Mouse (Mus musculus): ENCODE data around the gene Cd3g. TPM values are rescaled to one million over a fixed set of nuclear protein-coding genes. Genes with fewer than 3 reads are reported as not detected.
A peak's percentile ranks its signal among the peaks of the same experiment; 100 is the strongest.

The Cd3g gene
- not detected in 2 replicates for polyA plus RNA-seq (2012; rRNA removed)

- TF ChIP-seq POLR2A (IDR thresholded peaks at IDR 0.05; ENCODE audit: borderline replicate concordance, insufficient read depth, low read length) (no peak), CTCF (IDR thresholded peaks at IDR 0.05; ENCODE audit: borderline replicate concordance, insufficient read depth, low read depth, low read length) (no peak)
- H3K4me3 ChIP-seq (replicated peaks; ENCODE audit: insufficient read depth, low read depth, low read length), result no peak within 1 kb of the TSS
- WGBS, result 70% methylated on average over 3 of the region's 3 CpGs
- DNase-seq, result no peak
- H3K4me1 ChIP-seq (ENCODE audit: control insufficient read depth, insufficient read depth, low read length), result no peaks in the 10 kb centered on the region
- H3K27ac ChIP-seq (ENCODE audit: insufficient read depth, low read length), result no peak within 1 kb of the TSS
- no peaks in the 10 kb centered on the region; the same call in 1 of the 2 replicates for H3K27me3 ChIP-seq (ENCODE audit: control insufficient read depth, insufficient read depth, low read length)
These were observed at the start of gene Cd3g for GRCm38 (mm10) chr9:44980242-44980641. Cd3g (minus strand) TSS chr9:44980431.

- H3K27me3 ChIP-seq (ENCODE audit: control insufficient read depth, insufficient read depth, low read length), result no peaks in the 10 kb centered on the region; the same call in 1 of the 2 replicates
- DNase-seq, result no peak
- no peak overlapping the region for H3K27ac ChIP-seq (ENCODE audit: insufficient read depth, low read length)
- no peak overlapping the region for H3K4me3 ChIP-seq (replicated peaks; ENCODE audit: insufficient read depth, low read depth, low read length)
- TF ChIP-seq POLR2A (IDR thresholded peaks at IDR 0.05; ENCODE audit: borderline replicate concordance, insufficient read depth, low read length), result no peak
- no peak for TF ChIP-seq CTCF (IDR thresholded peaks at IDR 0.05; ENCODE audit: borderline replicate concordance, insufficient read depth, low read depth, low read length)
- 40% methylated on average over 8 of the region's 8 CpGs for whole genome bisulfite sequencing
- no peaks in the 10 kb centered on the region for H3K4me1 ChIP-seq (ENCODE audit: control insufficient read depth, insufficient read depth, low read length)
These were observed 47.1 kb upstream of the Cd3g start for GRCm38 (mm10) chr9:45027376-45027775.

DNA sequence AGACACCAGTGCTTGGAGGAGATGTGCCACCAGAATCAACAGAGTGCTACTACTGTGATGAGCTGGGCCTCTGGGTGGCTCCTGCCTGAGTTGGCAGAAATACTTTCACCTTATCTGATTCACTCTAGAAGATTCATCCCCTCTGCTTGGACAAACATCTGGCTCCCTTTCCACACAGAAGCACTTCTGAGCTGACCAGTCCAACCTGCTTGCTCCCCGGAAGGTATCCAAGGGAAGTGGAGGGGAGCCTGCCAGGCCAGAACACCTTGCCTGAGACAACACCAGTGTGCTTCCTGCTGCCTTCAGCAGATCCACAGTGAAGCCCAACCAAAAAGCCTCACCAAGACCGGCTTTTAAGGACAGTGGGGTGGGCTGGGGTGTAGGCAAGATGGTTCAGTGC, 44.0 kb upstream of the Cd3g start:
- WGBS, result 90% methylated on average over 2 of the region's 2 CpGs
- Histone ChIP-seq H3K4me1 (ENCODE audit: control insufficient read depth, insufficient read depth, low read length) (no peaks in the 10 kb centered on the region), H3K4me3 (replicated peaks; ENCODE audit: insufficient read depth, low read depth, low read length) (no peak overlapping the region), H3K27me3 (ENCODE audit: control insufficient read depth, insufficient read depth, low read length) (no peaks in the 10 kb centered on the region; the same call in 1 of the 2 replicates), H3K27ac (ENCODE audit: insufficient read depth, low read length) (no peak overlapping the region)
- no peak for DNase-seq
- TF ChIP-seq CTCF (IDR thresholded peaks at IDR 0.05; ENCODE audit: borderline replicate concordance, insufficient read depth, low read depth, low read length) (no peak), POLR2A (IDR thresholded peaks at IDR 0.05; ENCODE audit: borderline replicate concordance, insufficient read depth, low read length) (no peak)

GRCm38 (mm10) chr9:45023638-45024037, 43.4 kb upstream of the Cd3g start:
- Histone ChIP-seq H3K27ac (ENCODE audit: insufficient read depth, low read length) (no peak overlapping the region), H3K4me1 (ENCODE audit: control insufficient read depth, insufficient read depth, low read length) (no peaks in the 10 kb centered on the region), H3K4me3 (replicated peaks; ENCODE audit: insufficient read depth, low read depth, low read length) (no peak overlapping the region), H3K27me3 (ENCODE audit: control insufficient read depth, insufficient read depth, low read length) (no peaks in the 10 kb centered on the region; the same call in 1 of the 2 replicates)
- DNase-seq, result no peak
- 60% methylated on average over 3 of the region's 3 CpGs for WGBS
- TF ChIP-seq POLR2A (IDR thresholded peaks at IDR 0.05; ENCODE audit: borderline replicate concordance, insufficient read depth, low read length), result no peak
- no peak for TF ChIP-seq CTCF (IDR thresholded peaks at IDR 0.05; ENCODE audit: borderline replicate concordance, insufficient read depth, low read depth, low read length)

DNA sequence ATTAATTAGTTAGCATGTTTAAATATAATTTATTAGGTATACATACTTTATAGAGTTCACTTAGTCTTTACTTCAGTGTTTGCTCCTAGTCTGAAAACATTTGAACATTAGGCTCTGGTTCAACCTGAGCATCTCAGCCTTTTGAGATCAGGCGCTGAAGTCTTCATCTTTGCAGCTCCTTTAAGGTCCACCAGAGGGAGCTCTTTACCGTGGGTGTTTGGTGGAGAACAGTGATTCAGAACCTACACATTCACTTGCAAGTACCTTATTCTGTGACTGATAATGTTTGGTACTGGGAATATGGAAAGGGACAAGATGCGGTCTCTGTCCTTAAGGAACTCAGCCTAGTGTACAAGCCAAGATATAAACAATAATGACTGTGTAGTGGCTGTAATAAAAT, 42.6 kb upstream of the Cd3g start:
- Histone ChIP-seq H3K4me3 (replicated peaks; ENCODE audit: insufficient read depth, low read depth, low read length) (no peak overlapping the region), H3K27ac (ENCODE audit: insufficient read depth, low read length) (no peak overlapping the region), H3K27me3 (ENCODE audit: control insufficient read depth, insufficient read depth, low read length) (no peaks in the 10 kb centered on the region; the same call in 1 of the 2 replicates), H3K4me1 (ENCODE audit: control insufficient read depth, insufficient read depth, low read length) (no peaks in the 10 kb centered on the region)
- WGBS, result 8% methylated on average over 3 of the region's 3 CpGs
- peak; percentile 64 to 68 for DNase-seq
- TF ChIP-seq POLR2A (IDR thresholded peaks at IDR 0.05; ENCODE audit: borderline replicate concordance, insufficient read depth, low read length), result no peak
- TF ChIP-seq CTCF (IDR thresholded peaks at IDR 0.05; ENCODE audit: borderline replicate concordance, insufficient read depth, low read depth, low read length), result peak; percentile 86

DNA sequence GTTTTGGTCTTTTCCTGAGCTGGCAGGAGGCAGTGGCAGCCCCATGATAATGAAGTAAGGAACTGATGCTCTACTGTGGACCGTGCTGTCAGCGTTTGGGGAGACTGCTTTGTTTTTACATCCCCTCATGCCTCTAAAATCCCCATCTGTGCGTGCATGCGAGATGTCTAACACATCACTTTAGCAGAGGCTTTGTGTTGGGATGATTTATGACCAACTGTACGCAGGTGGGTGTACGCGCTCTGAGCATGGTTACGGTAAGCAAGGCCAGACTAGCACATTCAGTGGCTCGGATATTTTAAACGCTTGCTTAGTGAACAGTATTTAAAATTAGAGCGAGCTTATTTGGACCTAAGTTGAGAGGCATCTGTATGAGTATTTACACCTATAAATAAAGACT, 37.8 kb upstream of the Cd3g start:
- no peaks in the 10 kb centered on the region for H3K27me3 ChIP-seq (ENCODE audit: control insufficient read depth, insufficient read depth, low read length)
- no peak overlapping the region for H3K27ac ChIP-seq (ENCODE audit: insufficient read depth, low read length)
- 83% methylated on average over 11 of the region's 11 CpGs for WGBS
- DNase-seq, result no peak
- no peak for TF ChIP-seq POLR2A (IDR thresholded peaks at IDR 0.05; ENCODE audit: borderline replicate concordance, insufficient read depth, low read length)
- no peak for TF ChIP-seq CTCF (IDR thresholded peaks at IDR 0.05; ENCODE audit: borderline replicate concordance, insufficient read depth, low read depth, low read length)
- H3K4me1 ChIP-seq (ENCODE audit: control insufficient read depth, insufficient read depth, low read length), result no peaks in the 10 kb centered on the region
- no peak overlapping the region for H3K4me3 ChIP-seq (replicated peaks; ENCODE audit: insufficient read depth, low read depth, low read length)

DNA sequence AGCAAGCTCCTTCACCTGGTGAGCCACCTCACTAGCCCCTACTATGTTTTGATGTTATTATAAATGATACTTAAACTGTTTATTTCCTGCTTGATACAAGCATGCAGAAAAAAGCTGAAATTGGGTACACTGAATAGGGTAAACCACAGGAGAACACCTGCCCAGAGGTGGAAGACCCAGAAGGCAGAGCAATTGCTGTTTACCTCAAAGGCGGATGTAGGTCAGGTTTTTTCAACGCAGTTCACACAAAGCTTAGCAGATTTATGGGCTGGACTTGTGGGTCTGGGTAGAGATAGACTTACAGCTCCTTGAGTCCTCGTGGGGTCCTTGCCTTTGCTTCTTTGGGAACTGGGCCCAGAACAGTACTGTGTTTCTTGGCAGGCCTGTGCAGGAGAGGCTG, 35.6 kb upstream of the Cd3g start:
- H3K4me1 ChIP-seq (ENCODE audit: control insufficient read depth, insufficient read depth, low read length), result no peaks in the 10 kb centered on the region
- H3K27ac ChIP-seq (ENCODE audit: insufficient read depth, low read length), result no peak overlapping the region
- 66% methylated on average over 3 of the region's 3 CpGs for WGBS
- no peaks in the 10 kb centered on the region for H3K27me3 ChIP-seq (ENCODE audit: control insufficient read depth, insufficient read depth, low read length)
- no peak for DNase-seq
- H3K4me3 ChIP-seq (replicated peaks; ENCODE audit: insufficient read depth, low read depth, low read length), result no peak overlapping the region
- TF ChIP-seq CTCF (IDR thresholded peaks at IDR 0.05; ENCODE audit: borderline replicate concordance, insufficient read depth, low read depth, low read length), result no peak
- no peak for TF ChIP-seq POLR2A (IDR thresholded peaks at IDR 0.05; ENCODE audit: borderline replicate concordance, insufficient read depth, low read length)

DNA sequence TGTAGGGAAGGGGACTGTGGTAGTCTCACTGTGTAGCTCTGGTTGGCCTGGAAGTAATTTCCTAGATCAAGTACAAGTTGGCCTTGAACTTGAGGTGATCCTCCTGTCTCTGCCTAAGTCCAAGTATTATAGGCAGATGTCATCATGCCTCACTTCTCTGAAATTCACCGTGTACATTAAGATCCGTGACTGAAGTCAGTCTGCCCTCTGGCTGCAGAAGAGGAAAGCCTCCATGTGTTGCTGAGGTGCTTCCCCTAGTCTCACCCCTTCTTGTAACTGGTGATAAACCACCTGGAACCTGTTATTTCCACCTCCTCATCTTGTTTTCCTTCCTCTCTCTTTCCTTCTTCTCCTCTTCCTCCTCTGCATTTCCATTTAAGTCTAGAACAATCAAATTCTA, 34.6 kb upstream of the Cd3g start:
- no peaks in the 10 kb centered on the region for H3K27me3 ChIP-seq (ENCODE audit: control insufficient read depth, insufficient read depth, low read length)
- no peak overlapping the region for H3K27ac ChIP-seq (ENCODE audit: insufficient read depth, low read length)
- WGBS, result 36% methylated on average over 2 of the region's 2 CpGs
- H3K4me3 ChIP-seq (replicated peaks; ENCODE audit: insufficient read depth, low read depth, low read length), result no peak overlapping the region
- no peaks in the 10 kb centered on the region for H3K4me1 ChIP-seq (ENCODE audit: control insufficient read depth, insufficient read depth, low read length)
- DNase-seq, result no peak
- TF ChIP-seq POLR2A (IDR thresholded peaks at IDR 0.05; ENCODE audit: borderline replicate concordance, insufficient read depth, low read length), result no peak
